Comparison of ENCODE assay signal across 20 mouse cellular contexts in genomic region chr15:94406364-94406763, GRCm38 (mm10). TPM values are rescaled to one million over a fixed set of nuclear protein-coding genes. Genes with fewer than 3 reads are reported as not detected.
A peak's percentile ranks its signal among the peaks of the same experiment; 100 is the strongest.
DNase-seq lines count a peak whose midpoint lies in the region; ATAC-seq and TF ChIP-seq lines count a peak whose summit lies in the region.
"Had no signal": no experiment of that assay in that cellular context is flagged by ENCODE, and none has a peak within 500 bp of the region (broad histone marks: within the 10 kb centered on the region; RNA-seq: fewer than 3 reads in every experiment).

No protein-coding gene starts in this region.

- H3K4me1 ChIP-seq in kidney, postnatal 0 days (replicated peaks; ENCODE audit: insufficient read depth, low read length), result 0 out of 2 replicates have a peak, but pooled peaks cover 4% of the 10 kb centered on the region
- H3K4me1 ChIP-seq in kidney, embryonic 16.5 days (ENCODE audit: insufficient read depth, low read length), result peaks cover 10% of the 10 kb centered on the region
- H3K4me1 ChIP-seq in MEL (ENCODE audit: control insufficient read depth in 1 of 2, insufficient read depth in 2 of 2, low read length in 2 of 2), result peaks cover 0 to 5% of the 10 kb centered on the region in 2 experiments; a peak in 1 of 4 replicates
- H3K4me1 ChIP-seq in midbrain, embryonic 13.5 days (replicated peaks), result peaks cover 19% of the 10 kb centered on the region

- H3K27ac ChIP-seq in kidney, postnatal 0 days, result no peak overlapping the region
- no peak overlapping the region for H3K27ac ChIP-seq in kidney, embryonic 16.5 days (ENCODE audit: low read length)
- no peak overlapping the region for H3K27ac ChIP-seq in MEL (ENCODE audit: control insufficient read depth, low read depth, low read length)
- H3K27ac ChIP-seq in midbrain, embryonic 13.5 days, result no peak overlapping the region
- H3K27ac ChIP-seq: embryonic facial prominence, embryonic 13.5 days; liver, embryonic 12.5 days; lung, embryonic 15.5 days; stomach, embryonic 15.5 days had no signal

- H3K9me3 ChIP-seq in kidney, postnatal 0 days (replicated peaks; ENCODE audit: low read length), result no peaks in the 10 kb centered on the region
- H3K9me3 ChIP-seq in kidney, embryonic 16.5 days (ENCODE audit: low read length), result no peaks in the 10 kb centered on the region
- no peaks in the 10 kb centered on the region for H3K9me3 ChIP-seq in MEL (replicated peaks; ENCODE audit: insufficient read depth, low read length)
- H3K9me3 ChIP-seq in midbrain, embryonic 13.5 days, result no peaks in the 10 kb centered on the region
- H3K9me3 ChIP-seq: embryonic facial prominence, embryonic 13.5 days; heart, embryonic 12.5 days; liver, embryonic 12.5 days; lung, embryonic 15.5 days; stomach, embryonic 15.5 days had no signal

- no peak for TF ChIP-seq RAD21 in MEL (IDR thresholded peaks at IDR 0.05; ENCODE audit: low read depth, low read length)

- H3K27me3 ChIP-seq in kidney, postnatal 0 days (ENCODE audit: insufficient read depth, low read length), result no peaks in the 10 kb centered on the region
- H3K27me3 ChIP-seq in kidney, embryonic 16.5 days (ENCODE audit: insufficient read depth, low read length), result peaks cover 21% of the 10 kb centered on the region
- peaks cover 0 to 8% of the 10 kb centered on the region in 2 experiments; a peak in 3 of 4 replicates for H3K27me3 ChIP-seq in MEL (ENCODE audit: control insufficient read depth in 1 of 2, insufficient read depth in 2 of 2, low read length in 2 of 2)
- H3K27me3 ChIP-seq in midbrain, embryonic 13.5 days, result peaks cover 36% of the 10 kb centered on the region

- H3K79me2 ChIP-seq in MEL (ENCODE audit: control insufficient read depth, insufficient read depth, low read length, poor library complexity), result no peaks in the 10 kb centered on the region; the same call in 1 of the 2 replicates

- DNase-seq in kidney, postnatal 0 days (ENCODE audit: low spot score), result peak; percentile 20
- no peak for DNase-seq in MEL (ENCODE audit: low read depth, low spot score)
- DNase-seq in brain, adult 2 months (ENCODE audit: low read depth, low spot score), result peak; percentile 55
- peak; percentile 38 for DNase-seq in mesoderm, embryonic 11.5 days (ENCODE audit: low read depth, low spot score)
- DNase-seq in right cerebral cortex, adult 18-20 months, result no peak
- DNase-seq: cerebellum, adult 11-12 months; cerebellum, postnatal 25 days; kidney, adult 9 months; layer of hippocampus, postnatal 36 days; left cerebral cortex, postnatal 4 days; right cerebral cortex, postnatal 14 days; thymus, adult 2 months had no signal

- H3K9ac ChIP-seq in kidney, postnatal 0 days (ENCODE audit: low read depth, low read length), result no peak overlapping the region
- H3K9ac ChIP-seq in kidney, embryonic 16.5 days (replicated peaks; ENCODE audit: low read length), result no peak overlapping the region
- no peak overlapping the region for H3K9ac ChIP-seq in MEL (ENCODE audit: control insufficient read depth, low read depth, low read length, poor library complexity, severe bottlenecking)
- no peak overlapping the region for H3K9ac ChIP-seq in midbrain, embryonic 13.5 days (replicated peaks)
- H3K9ac ChIP-seq: embryonic facial prominence, embryonic 13.5 days; heart, embryonic 12.5 days; liver, embryonic 12.5 days; lung, embryonic 15.5 days; stomach, embryonic 15.5 days had no signal

- no peaks in the 10 kb centered on the region for H3K36me3 ChIP-seq in kidney, postnatal 0 days (ENCODE audit: insufficient read depth, low read length)
- H3K36me3 ChIP-seq in kidney, embryonic 16.5 days (ENCODE audit: insufficient read depth, low read length), result no peaks in the 10 kb centered on the region
- no peaks in the 10 kb centered on the region for H3K36me3 ChIP-seq in MEL (ENCODE audit: control insufficient read depth in 1 of 2, insufficient read depth in 2 of 2, low read length in 2 of 2)
- H3K36me3 ChIP-seq in midbrain, embryonic 13.5 days, result no peaks in the 10 kb centered on the region
- H3K36me3 ChIP-seq: embryonic facial prominence, embryonic 13.5 days; heart, embryonic 12.5 days; liver, embryonic 12.5 days; lung, embryonic 15.5 days; stomach, embryonic 15.5 days had no signal

- H3K4me3 ChIP-seq in kidney, postnatal 0 days (replicated peaks; ENCODE audit: low read depth, low read length), result no peak overlapping the region
- H3K4me3 ChIP-seq in kidney, embryonic 16.5 days (ENCODE audit: low read length), result no peak overlapping the region
- no peak overlapping the region for H3K4me3 ChIP-seq in MEL (ENCODE audit: control insufficient read depth in 1 of 2, insufficient read depth in 1 of 2, low read depth in 2 of 2, low read length in 2 of 2)
- H3K4me3 ChIP-seq in midbrain, embryonic 13.5 days (replicated peaks), result no peak overlapping the region
- H3K4me3 ChIP-seq: embryonic facial prominence, embryonic 13.5 days; heart, embryonic 12.5 days; liver, embryonic 12.5 days; lung, embryonic 15.5 days; stomach, embryonic 15.5 days had no signal

- WGBS in kidney, postnatal 0 days, result 22% methylated on average over 2 of the region's 2 CpGs
- WGBS in kidney, embryonic 16.5 days, result 23% methylated on average over 2 of the region's 2 CpGs
- WGBS in midbrain, embryonic 13.5 days, result 22% methylated on average over 2 of the region's 2 CpGs

- TF ChIP-seq POLR2A in MEL (IDR thresholded peaks at IDR 0.05; ENCODE audit: control insufficient read depth in 1 of 2, insufficient read depth in 1 of 2, low read depth in 1 of 2, low read length in 2 of 2, poor library complexity in 1 of 2), result no peak

- TF ChIP-seq CTCF in kidney, postnatal 0 days (IDR thresholded peaks at IDR 0.05; ENCODE audit: low read depth), result no peak
- TF ChIP-seq CTCF in MEL (IDR thresholded peaks at IDR 0.05 in 2 of 3, conservative IDR thresholded peaks at IDR 0.05 in 1 of 3; ENCODE audit: control insufficient read depth in 1 of 3, insufficient read depth in 1 of 3, low read depth in 2 of 3, low read length in 3 of 3, poor library complexity in 1 of 3, severe bottlenecking in 1 of 3), result no peak

- no peak for TF ChIP-seq EP300 in MEL (IDR thresholded peaks at IDR 0.05; ENCODE audit: low read depth in 1 of 2, low read length in 2 of 2)

- ATAC-seq in kidney, postnatal 0 days (replicated peaks; ENCODE audit: low FRiP score, low read depth), result no peak
- ATAC-seq in kidney, embryonic 16.5 days (ENCODE audit: low FRiP score, low TSS enrichment), result no peak
- no peak for ATAC-seq in midbrain, embryonic 13.5 days
- ATAC-seq: liver, embryonic 12.5 days had no signal

- no peak overlapping the region for H3K4me2 ChIP-seq in kidney, postnatal 0 days (ENCODE audit: low read length)
- H3K4me2 ChIP-seq in kidney, embryonic 16.5 days (replicated peaks; ENCODE audit: low read depth, low read length), result no peak overlapping the region
- no peak overlapping the region for H3K4me2 ChIP-seq in midbrain, embryonic 13.5 days (replicated peaks)
- H3K4me2 ChIP-seq: embryonic facial prominence, embryonic 13.5 days; heart, embryonic 12.5 days; liver, embryonic 12.5 days; lung, embryonic 15.5 days; stomach, embryonic 15.5 days had no signal

TF ChIP-seq in MEL, 35 proteins besides CTCF, POLR2A, EP300 and RAD21:
- TF ChIP-seq GATA1 (IDR thresholded peaks at IDR 0.05; ENCODE audit: low read depth, low read length) (peak; percentile 59), KAT2A (conservative IDR thresholded peaks at IDR 0.05; ENCODE audit: low read depth, low read length) (no peak), JUND (IDR thresholded peaks at IDR 0.05; ENCODE audit: low read depth, low read length) (no peak), ELF1 (IDR thresholded peaks at IDR 0.05; ENCODE audit: low read depth, low read length) (no peak), RCOR1 (IDR thresholded peaks at IDR 0.05; ENCODE audit: low read depth, low read length) (no peak)

RNA-seq across cellular contexts. Expression of gene Adamts20, which starts 58.9 kb away (rescaled TPM):
- polyA plus RNA-seq in kidney, postnatal 0 days (2015; fragmentation: Nextera tagmentation; extraction: Ambion mirVana), result 1.3 and 1.5 TPM in 2 replicates
- polyA plus RNA-seq in kidney, embryonic 16.5 days (2015; fragmentation: Nextera tagmentation; extraction: Ambion mirVana), result 2.0 and 2.4 TPM in 2 replicates
- 2.1 TPM in 2 replicates for total RNA-seq in MEL (2012; rRNA removed)
- polyA plus RNA-seq in MEL (2012; ENCODE audit: insufficient read depth in 1 of 2, insufficient read length in 2 of 2, low read depth in 1 of 2, low replicate concordance in 2 of 2, missing spikeins in 1 of 2), result 1 to 10 TPM in 1 of 2 experiments, not detected in 1; 3.6 TPM
- 1.7 and 2.0 TPM in 2 replicates for polyA plus RNA-seq in midbrain, embryonic 13.5 days (2015; fragmentation: Nextera tagmentation; extraction: Ambion mirVana)
- total RNA-seq: megakaryocyte progenitor cell, adult 5-6 weeks had no signal

Comparison
In these comparisons a context has a peak if more than half of its experiments do, and no peak if none do; other contexts are left out.
1. DNase-seq: peak in kidney, postnatal 0 days (single experiment), brain, adult 2 months (single experiment) and mesoderm, embryonic 11.5 days (single experiment); none in MEL (single experiment) and right cerebral cortex, adult 18-20 months (single experiment).